In genomic region chr4:137469845-137470692, GRCm38 (mm10) we compare ENCODE assay signal across 9 mouse cellular contexts. TPM values are rescaled to one million over a fixed set of nuclear protein-coding genes. Genes with fewer than 3 reads are reported as not detected.
DNase-seq lines count a peak whose midpoint lies in the region; TF ChIP-seq lines count a peak whose summit lies in the region.
"Had no signal": no experiment of that assay in that cellular context is flagged by ENCODE, and none has a peak within 500 bp of the region (broad histone marks: within the 10 kb centered on the region; RNA-seq: fewer than 3 reads in every experiment).

No protein-coding gene starts in this region.

- no peak for TF ChIP-seq POLR2A in thymus, adult 2 months (IDR thresholded peaks at IDR 0.05; ENCODE audit: control insufficient read depth, extremely low read depth, insufficient read depth, low read length, poor library complexity)

- 33% methylated on average over 15 of the region's 15 CpGs for WGBS in hindbrain, embryonic 10.5 days
- WGBS in midbrain, embryonic 10.5 days: 38% methylated on average over 15 of the region's 15 CpGs
- 87% methylated on average over 15 of the region's 15 CpGs for WGBS in thymus, adult 2 months

- no peak for TF ChIP-seq CTCF in thymus, adult 2 months (IDR thresholded peaks at IDR 0.05; ENCODE audit: borderline replicate concordance, control insufficient read depth, extremely low read depth, insufficient read depth, low read length, poor library complexity)

- H3K27me3 ChIP-seq in hindbrain, embryonic 10.5 days (ENCODE audit: insufficient read depth, poor library complexity, severe bottlenecking): peaks cover 4% of the 10 kb centered on the region; the same call in 1 of the 2 replicates
- H3K27me3 ChIP-seq in midbrain, embryonic 10.5 days (ENCODE audit: low read depth, poor library complexity, severe bottlenecking): peaks cover 23% of the 10 kb centered on the region; the same call in 1 of the 2 replicates
- H3K27me3 ChIP-seq in thymus, adult 2 months (ENCODE audit: control insufficient read depth, insufficient read depth, low read length): no peaks in the 10 kb centered on the region

- peak overlapping the region; percentile 91 for H3K27ac ChIP-seq in hindbrain, embryonic 10.5 days
- peak overlapping the region; percentile 92; the same call in 1 of the 2 replicates for H3K27ac ChIP-seq in midbrain, embryonic 10.5 days (replicated peaks)
- no peak overlapping the region for H3K27ac ChIP-seq in thymus, adult 2 months (ENCODE audit: control insufficient read depth, insufficient read depth, low read length)

- peak; percentile 45 to 67 for DNase-seq in heart, adult 18-20 months
- DNase-seq in heart, adult 8-10 months (ENCODE audit: low spot score): no peak
- peak; percentile 80 for DNase-seq in Muller cell, postnatal 12 days (ENCODE audit: inconsistent ontology term)
- peak; percentile 23 for DNase-seq in hindbrain, embryonic 10.5 days (ENCODE audit: low spot score)
- DNase-seq in midbrain, embryonic 10.5 days (ENCODE audit: low spot score): no peak
- no peak for DNase-seq in urinary bladder, postnatal 10 days (ENCODE audit: low spot score)
- no peak for DNase-seq in thymus, adult 2 months
- DNase-seq in T-cell, adult 2 months (ENCODE audit: low spot score): no peak

- H3K9me3 ChIP-seq in hindbrain, embryonic 10.5 days: no peaks in the 10 kb centered on the region
- H3K9me3 ChIP-seq in midbrain, embryonic 10.5 days (replicated peaks): no peaks in the 10 kb centered on the region
- H3K9me3 ChIP-seq: G1E had no signal

- peak overlapping the region; percentile 76 for H3K4me3 ChIP-seq in hindbrain, embryonic 10.5 days
- H3K4me3 ChIP-seq in midbrain, embryonic 10.5 days: peak overlapping the region; percentile 79
- H3K4me3 ChIP-seq in thymus, adult 2 months (ENCODE audit: control insufficient read depth, insufficient read depth, low read length): no peak overlapping the region

- H3K36me3 ChIP-seq in hindbrain, embryonic 10.5 days: no peaks in the 10 kb centered on the region; the same call in 1 of the 2 replicates
- H3K36me3 ChIP-seq in midbrain, embryonic 10.5 days: peaks cover 6% of the 10 kb centered on the region; the same call in 1 of the 2 replicates
- H3K36me3 ChIP-seq in thymus, adult 2 months (ENCODE audit: control insufficient read depth, insufficient read depth, low read length): no peaks in the 10 kb centered on the region
- H3K36me3 ChIP-seq: G1E had no signal

- H3K4me1 ChIP-seq in hindbrain, embryonic 10.5 days (replicated peaks): peaks cover 75% of the 10 kb centered on the region
- peaks cover 64% of the 10 kb centered on the region for H3K4me1 ChIP-seq in midbrain, embryonic 10.5 days
- peaks cover 10% of the 10 kb centered on the region for H3K4me1 ChIP-seq in thymus, adult 2 months (replicated peaks; ENCODE audit: control insufficient read depth, insufficient read depth, low read length)

RNA-seq across cellular contexts. Expression of gene Hspg2, which starts 1.5 kb away (rescaled TPM):
- 100 to 1,000 TPM; 153 to 170 TPM for total RNA-seq in heart, adult 18-20 months (2021)
- 100 to 1,000 TPM; 124 to 205 (median 189) TPM for total RNA-seq in heart, adult 8-10 months (2022)
- polyA plus RNA-seq in hindbrain, embryonic 10.5 days (2016; fragmentation: Nextera tagmentation; extraction: Ambion mirVana): 15.2 and 18.2 TPM in 2 replicates
- polyA plus RNA-seq in midbrain, embryonic 10.5 days (2016; fragmentation: Nextera tagmentation; extraction: Ambion mirVana): 11.6 and 15.3 TPM in 2 replicates
- 21.6 and 25.6 TPM in 2 replicates for polyA plus RNA-seq in thymus, adult 2 months (2012; rRNA removed)
- polyA plus RNA-seq: G1E had no signal

RNA-seq across cellular contexts. Expression of gene 1700013G24Rik, which starts 17.0 kb away (rescaled TPM):
- total RNA-seq in heart, adult 18-20 months (2021): not detected
- not detected for total RNA-seq in heart, adult 8-10 months (2022)
- polyA plus RNA-seq in hindbrain, embryonic 10.5 days (2016; fragmentation: Nextera tagmentation; extraction: Ambion mirVana): not detected in 2 replicates
- polyA plus RNA-seq in midbrain, embryonic 10.5 days (2016; fragmentation: Nextera tagmentation; extraction: Ambion mirVana): not detected in 2 replicates
- 0.22 TPM in 1 of 2 replicates, not detected in the other for polyA plus RNA-seq in thymus, adult 2 months (2012; rRNA removed)
- polyA plus RNA-seq: G1E had no signal

RNA-seq across cellular contexts. Expression of gene Cela3b, which starts 39.7 kb away (rescaled TPM):
- not detected for total RNA-seq in heart, adult 18-20 months (2021)
- not detected for total RNA-seq in heart, adult 8-10 months (2022)
- polyA plus RNA-seq in hindbrain, embryonic 10.5 days (2016; fragmentation: Nextera tagmentation; extraction: Ambion mirVana): not detected in 2 replicates
- not detected in 2 replicates for polyA plus RNA-seq in midbrain, embryonic 10.5 days (2016; fragmentation: Nextera tagmentation; extraction: Ambion mirVana)
- 1.1 and 1.4 TPM in 2 replicates for polyA plus RNA-seq in thymus, adult 2 months (2012; rRNA removed)
- total RNA-seq: G1E had no signal
- polyA plus RNA-seq: G1E had no signal

Comparison
In these comparisons a context has a peak if more than half of its experiments do, and no peak if none do; other contexts are left out.
1. DNase-seq: peak in heart, adult 18-20 months (2 of 2), Muller cell, postnatal 12 days (single experiment) and hindbrain, embryonic 10.5 days (single experiment); none in heart, adult 8-10 months (single experiment), midbrain, embryonic 10.5 days (single experiment), urinary bladder, postnatal 10 days (single experiment), thymus, adult 2 months (single experiment) and T-cell, adult 2 months (single experiment).